Mouse (Mus musculus) heart, adult 2 months (tissue): ENCODE results near the gene 9530003J23Rik.

Source experiments
- CTCF ChIP-seq: fragments of 200-600 bp; IDR thresholded peaks from 2 replicates; pipeline ENCODE4 v1.8.1; 2022; ENCODE audit warnings: antibody characterized with exemption, mild to moderate bottlenecking, moderate library complexity
- POLR2A ChIP-seq: fragments of 200-500 bp; IDR thresholded peaks from 2 replicates; pipeline ENCODE4 v1.6.1; 2011; ENCODE audit warnings: mild to moderate bottlenecking, low read depth, low read length, control low read depth; ENCODE audit not compliant: insufficient read depth

DNA sequence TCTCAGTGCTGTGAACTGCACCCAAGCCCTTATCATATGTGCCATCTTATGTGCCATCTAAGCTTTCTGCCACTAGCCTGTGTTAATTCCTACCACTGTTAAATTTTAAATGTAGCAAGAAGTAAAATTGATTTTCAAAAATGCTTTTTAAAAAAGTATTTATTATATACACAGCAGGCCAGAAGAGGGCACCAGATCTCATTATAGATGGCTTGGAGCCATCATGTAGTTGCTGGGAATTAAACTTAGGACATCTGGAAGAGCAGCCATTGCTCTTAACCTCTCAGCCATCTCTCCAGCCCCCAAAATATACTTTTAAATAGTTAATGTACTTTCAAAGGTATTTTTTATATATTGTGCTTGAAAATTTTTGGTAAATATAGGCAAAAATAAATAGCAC is 33.5 kb upstream of the 9530003J23Rik start:
- no peak for TF ChIP-seq POLR2A
- TF ChIP-seq CTCF = peak; percentile 57
